Mouse (Mus musculus) induced T-regulatory cell, adult 2 months (primary cell): ENCODE data around the gene Cep170.

ENCODE experiments used
- DNase-seq: peaks from one replicate; pipeline ENCODE4 v3.0.0-alpha.2; 2012; ENCODE audit warnings: low read depth

Gene Cep170

GRCm38 (mm10) chr1:176753861-176754718 lies 59.8 kb downstream of the Cep170 start:
- no peak for DNase-seq

DNA sequence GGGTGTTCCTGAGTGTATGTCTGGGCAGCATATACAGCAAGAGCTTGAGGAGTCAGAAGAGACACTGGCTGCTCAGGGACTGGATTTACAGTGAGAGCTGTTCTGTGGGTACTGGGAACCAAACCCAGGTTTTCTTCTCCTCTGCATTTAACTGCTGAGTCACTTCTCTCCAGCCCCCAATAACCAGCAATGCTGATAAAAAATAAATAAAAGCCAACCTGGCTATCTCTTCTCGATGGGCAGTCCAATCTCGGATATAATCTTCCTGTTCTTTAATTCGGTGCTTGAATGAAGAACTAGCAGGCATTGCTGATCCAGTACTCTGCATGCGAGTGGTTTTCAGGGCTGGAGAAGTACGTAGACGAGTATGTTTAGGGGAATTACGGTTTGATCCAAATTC lies 64.2 kb downstream of the Cep170 start:
- DNase-seq = no peak

DNA sequence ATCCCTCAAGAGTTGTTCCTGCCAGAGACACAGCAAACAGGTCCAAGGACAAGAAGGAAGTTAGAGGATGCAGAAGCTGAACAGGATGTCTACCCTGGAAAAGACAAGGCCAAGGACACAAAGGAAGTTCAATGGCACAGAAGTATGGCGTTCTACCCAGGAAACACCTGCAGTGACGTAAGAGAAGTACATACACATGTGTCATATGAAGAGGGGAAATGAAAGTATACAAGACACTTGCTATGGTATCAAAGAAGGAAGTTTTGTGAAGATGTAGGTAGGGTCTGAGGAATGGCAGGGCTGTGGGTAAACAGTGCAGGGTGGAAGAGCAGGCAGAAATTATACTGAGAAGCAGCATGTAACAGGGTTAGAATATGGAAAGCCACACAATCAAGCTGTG lies 81.0 kb downstream of the Cep170 start:
- no peak for DNase-seq

GRCm38 (mm10) chr1:176730528-176730927 lies 83.3 kb downstream of the Cep170 start:
- DNase-seq = no peak

GRCm38 (mm10) chr1:176727372-176727771 lies 86.5 kb downstream of the Cep170 start:
- no peak for DNase-seq

- DNase-seq = no peak
Measured at GRCm38 (mm10) chr1:176724771-176725170, 89.1 kb downstream of the Cep170 start.

DNA sequence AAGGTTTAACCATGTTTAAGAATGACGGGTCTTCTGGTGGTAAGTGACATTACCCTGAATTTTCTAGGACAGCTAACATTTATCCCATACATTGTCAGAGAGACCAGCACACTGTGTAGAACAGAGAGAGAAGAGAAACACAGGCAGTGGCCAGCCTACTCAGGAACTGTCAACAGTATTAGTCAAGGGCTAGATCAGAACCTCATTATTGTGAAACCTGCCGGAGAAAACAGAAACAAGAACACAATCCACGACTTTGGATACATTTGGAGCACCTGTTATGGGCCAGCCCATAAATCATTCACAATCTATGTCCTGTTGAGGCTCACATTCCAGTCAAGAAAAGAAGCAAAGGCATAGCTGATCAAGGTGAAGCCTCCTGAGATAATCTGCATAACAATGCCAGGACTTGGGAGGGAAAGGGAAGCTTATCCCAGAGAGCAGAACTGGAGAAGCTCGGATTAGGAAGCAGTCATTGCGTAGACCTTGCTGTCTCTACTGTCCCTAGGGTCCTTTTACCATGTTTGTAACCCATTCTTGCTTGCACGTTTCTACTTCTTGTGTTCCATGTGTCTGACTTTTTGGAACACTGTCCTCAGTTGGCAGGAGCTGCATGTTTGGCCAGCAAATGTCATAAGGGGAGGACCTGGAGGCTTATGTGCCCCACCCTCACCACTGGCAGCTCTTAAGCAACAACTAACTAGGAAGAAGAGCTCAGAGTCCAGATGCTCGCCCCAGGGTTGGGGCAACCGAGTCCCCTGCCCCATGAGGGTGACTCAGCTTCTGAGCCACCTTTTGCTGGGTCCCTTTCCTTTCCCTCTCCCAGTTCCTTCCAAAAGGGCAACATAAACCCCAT lies 89.8 kb downstream of the Cep170 start:
- no peak for DNase-seq

- DNase-seq = peak; percentile 76
Measured at GRCm38 (mm10) chr1:176712436-176712835, 101.4 kb downstream of the Cep170 start.

DNA sequence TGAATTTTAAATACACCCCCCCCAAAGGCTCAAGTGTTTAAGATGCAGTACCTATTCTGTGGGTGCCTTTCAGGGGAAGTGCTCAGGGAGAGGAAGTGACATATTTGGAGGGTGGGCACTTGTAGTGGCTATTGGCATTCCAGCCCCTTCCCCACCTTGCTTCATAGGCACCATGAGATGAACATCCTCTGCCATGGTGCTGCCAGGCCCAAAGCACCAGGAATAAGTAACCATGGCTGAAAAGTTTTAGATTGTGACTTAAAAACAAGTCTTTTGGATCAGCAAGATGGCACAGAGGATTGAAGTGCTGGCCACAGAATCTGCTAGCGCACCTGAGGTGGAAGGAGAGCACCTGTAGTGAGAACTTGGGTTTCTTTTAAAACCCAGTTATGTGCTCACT lies 113.6 kb downstream of the Cep170 start:
- no peak for DNase-seq

DNA sequence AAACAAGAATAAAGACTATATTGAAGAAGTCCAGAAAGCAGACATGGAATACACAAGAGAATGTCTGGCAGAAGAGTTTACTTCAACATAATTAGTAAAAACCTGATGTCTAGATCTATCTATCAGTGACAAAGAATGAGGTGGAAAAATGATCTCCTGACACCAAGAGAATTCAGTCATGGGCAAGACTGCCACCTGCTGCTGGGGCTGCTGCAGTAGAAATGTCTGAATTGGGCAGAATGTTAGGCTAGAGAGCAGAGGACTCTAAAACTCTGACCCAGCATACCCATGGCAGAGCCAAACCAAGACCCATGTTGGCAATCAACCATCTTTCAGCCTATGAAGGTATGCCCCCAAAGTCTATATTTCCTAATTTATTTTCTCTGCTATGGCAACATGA lies 114.1 kb downstream of the Cep170 start:
- DNase-seq = no peak

DNA sequence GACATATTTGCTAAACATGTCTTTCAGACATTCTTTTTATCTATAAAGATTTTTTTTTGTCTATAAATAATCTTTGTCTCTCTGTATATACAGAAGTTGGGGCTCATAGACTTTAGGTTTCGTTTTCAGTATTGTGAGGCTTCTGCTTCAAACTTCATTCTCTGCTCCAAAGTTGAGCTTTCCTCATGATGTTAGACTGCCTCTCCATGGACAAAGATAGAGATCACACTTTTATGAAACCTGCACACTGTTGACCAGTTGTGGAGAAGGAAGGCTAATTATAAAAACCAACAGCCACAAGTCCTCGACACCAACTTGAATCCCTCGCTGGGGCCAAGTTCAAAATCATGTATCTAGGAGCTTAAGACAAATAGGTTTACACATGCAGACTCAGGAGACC lies 115.2 kb downstream of the Cep170 start:
- DNase-seq = no peak

- peak; percentile 8 for DNase-seq
Measured at GRCm38 (mm10) chr1:176697091-176697490, 116.8 kb downstream of the Cep170 start.

DNA sequence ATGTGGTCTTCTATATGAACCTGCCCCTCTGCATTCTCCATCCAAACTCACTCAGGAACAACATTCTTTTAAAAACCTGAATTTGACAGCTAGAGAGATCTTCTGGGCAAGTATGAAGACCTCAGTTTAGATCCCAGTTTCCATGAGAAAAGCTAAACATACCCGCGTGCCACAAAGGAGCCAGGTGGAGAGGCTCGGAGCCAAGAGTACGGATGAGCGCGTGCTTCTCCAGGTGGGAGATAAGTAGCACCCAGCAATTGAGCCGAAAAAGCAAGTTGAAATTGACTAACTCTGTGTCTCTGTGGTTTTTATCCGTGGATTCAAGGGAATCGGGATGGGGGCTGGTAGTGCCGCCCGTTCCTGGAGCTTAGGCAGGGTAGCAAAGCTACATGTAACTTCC lies 122.8 kb downstream of the Cep170 start:
- DNase-seq = no peak

DNA sequence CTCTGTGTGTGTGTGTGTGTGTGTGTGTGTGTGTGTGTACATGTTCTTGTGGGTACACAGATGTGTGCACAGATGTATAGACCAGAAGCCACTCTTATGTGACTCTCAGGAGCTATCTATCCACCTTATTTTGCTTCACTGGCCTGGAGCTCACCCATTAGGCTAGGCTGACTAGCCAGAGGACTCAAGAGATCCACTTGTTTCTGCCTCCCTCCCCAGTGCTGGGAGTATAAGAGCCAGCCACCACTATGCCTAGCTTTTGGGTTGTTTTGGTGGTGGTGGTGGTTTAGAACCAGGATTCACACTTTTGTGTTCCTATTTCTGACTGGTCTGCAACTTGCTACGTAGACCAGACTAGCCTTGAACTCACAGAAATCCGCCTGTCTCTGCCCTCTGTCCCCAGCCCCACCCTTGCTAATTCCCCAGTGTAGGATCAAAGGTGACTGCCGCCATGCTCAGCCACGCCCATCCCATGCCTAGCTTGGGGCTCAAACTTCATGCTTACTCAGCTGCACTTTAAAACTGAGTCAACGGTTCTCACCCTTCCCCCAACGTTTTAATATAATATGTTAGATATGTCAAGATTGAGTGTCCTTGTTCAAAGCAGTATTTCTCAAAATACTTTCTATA lies 125.5 kb downstream of the Cep170 start:
- no peak for DNase-seq
